Mouse (Mus musculus): ENCODE data around the gene Slc44a2.

DNA sequence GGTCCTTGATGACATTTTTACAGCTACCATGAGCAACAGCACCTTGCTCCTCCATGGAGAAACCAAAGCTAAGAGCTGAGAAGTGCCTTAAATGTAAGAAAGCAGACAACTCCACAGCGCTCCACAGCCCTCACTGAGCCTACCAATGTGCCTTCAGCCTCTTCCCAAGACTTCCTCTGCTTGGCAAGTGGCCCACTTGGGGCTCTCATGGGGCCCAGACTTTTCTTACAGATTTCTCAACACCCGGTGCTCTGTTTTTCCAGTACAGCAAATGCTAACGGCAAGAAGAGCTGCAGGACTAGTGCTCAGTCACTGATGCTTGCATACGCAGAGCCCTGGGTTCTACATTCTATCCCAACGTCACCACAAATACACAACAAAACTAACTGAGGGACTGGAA is 42.7 kb upstream of the Slc44a2 start:
- TF ChIP-seq EP300 (IDR thresholded peaks at IDR 0.05) = no peak
- no peak for TF ChIP-seq CTCF (IDR thresholded peaks at IDR 0.05)

Data from lung, postnatal 0 days (tissue).